Mouse (Mus musculus) ES-Bruce4 (cell line): ENCODE measurements at regions not wholly inside any gene's neighbourhood (a gene's known extent, or its start where the extent isn't known, plus 50 kb on each side); places are given as distances from the start of the nearest gene placed in this dataset.

Experiments used
- H3K27ac ChIP-seq: 2 replicates; pipeline ENCODE4 v1.5.1; 2012; ENCODE audit warnings: low read length, inconsistent platforms; ENCODE audit not compliant: insufficient read depth
- H3K27me3 ChIP-seq: 2 replicates; pipeline ENCODE4 v1.6.1; 2012; ENCODE audit warnings: mild to moderate bottlenecking, low read length, inconsistent platforms; ENCODE audit not compliant: control insufficient read depth, poor library complexity, insufficient read depth, severe bottlenecking
- H3K36me3 ChIP-seq: 2 replicates; pipeline ENCODE4 v1.6.1; 2012; ENCODE audit warnings: inconsistent platforms, mild to moderate bottlenecking, low read length, moderate library complexity; ENCODE audit not compliant: control insufficient read depth, poor library complexity, insufficient read depth, severe bottlenecking
- H3K4me1 ChIP-seq: one replicate; pipeline ENCODE4 v1.8.1; 2011; ENCODE audit warnings: low read length; ENCODE audit not compliant: control insufficient read depth, insufficient read depth
- H3K4me3 ChIP-seq: 2 replicates; pipeline ENCODE4 v1.5.1; 2011; ENCODE audit warnings: low read depth, mild to moderate bottlenecking, low read length
- H3K9ac ChIP-seq: 2 replicates; pipeline ENCODE4 v1.6.1; 2012; ENCODE audit warnings: low read depth, mild to moderate bottlenecking, inconsistent platforms; ENCODE audit not compliant: poor library complexity, severe bottlenecking
- H3K9me3 ChIP-seq: replicated peaks from 2 replicates; pipeline ENCODE4 v1.6.1; 2012; ENCODE audit warnings: mild to moderate bottlenecking, low read length, inconsistent platforms; ENCODE audit not compliant: control insufficient read depth, poor library complexity, insufficient read depth, severe bottlenecking
- CTCF ChIP-seq: IDR thresholded peaks from one replicate; pipeline ENCODE4 v1.8.1; 2011; ENCODE audit warnings: low read depth, low read length
- EP300 ChIP-seq: IDR thresholded peaks from 2 replicates; pipeline ENCODE4 v1.6.1; 2011; ENCODE audit warnings: low read depth, low read length; ENCODE audit not compliant: insufficient read depth
- POLR2A ChIP-seq: IDR thresholded peaks from one replicate; pipeline ENCODE4 v1.8.1; 2011; ENCODE audit warnings: low read length; ENCODE audit not compliant: insufficient read depth

GRCm38 (mm10) chr3:130841755-130842154 lies 111.6 kb upstream of the Rpl34 start:
- Histone ChIP-seq H3K27ac (no peak overlapping the region), H3K9ac (no peak overlapping the region), H3K4me3 (no peak overlapping the region), H3K9me3 (peaks cover 7% of the 10 kb centered on the region; the same call in 1 of the 2 replicates), H3K36me3 (no peaks in the 10 kb centered on the region), H3K27me3 (no peaks in the 10 kb centered on the region), H3K4me1 (no peaks in the 10 kb centered on the region)
- TF ChIP-seq CTCF (no peak), EP300 (no peak), POLR2A (no peak)

GRCm38 (mm10) chr3:130839924-130840440 lies 109.8 kb upstream of the Rpl34 start:
- H3K4me1 ChIP-seq: no peaks in the 10 kb centered on the region
- no peak overlapping the region for H3K27ac ChIP-seq
- H3K36me3 ChIP-seq: no peaks in the 10 kb centered on the region
- peaks cover 7% of the 10 kb centered on the region; the same call in 1 of the 2 replicates for H3K9me3 ChIP-seq
- H3K27me3 ChIP-seq: no peaks in the 10 kb centered on the region
- H3K4me3 ChIP-seq: no peak overlapping the region
- TF ChIP-seq EP300: no peak
- TF ChIP-seq CTCF: no peak
- TF ChIP-seq POLR2A: no peak
- H3K9ac ChIP-seq: no peak overlapping the region

- Histone ChIP-seq H3K27me3 (no peaks in the 10 kb centered on the region), H3K36me3 (no peaks in the 10 kb centered on the region), H3K4me1 (no peaks in the 10 kb centered on the region), H3K9ac (no peak overlapping the region), H3K4me3 (no peak overlapping the region), H3K27ac (no peak overlapping the region), H3K9me3 (peaks cover 7% of the 10 kb centered on the region; the same call in 1 of the 2 replicates)
- TF ChIP-seq CTCF: no peak
- no peak for TF ChIP-seq EP300
- no peak for TF ChIP-seq POLR2A
These were observed 108.6 kb upstream of the Rpl34 start for GRCm38 (mm10) chr3:130838626-130839422.

GRCm38 (mm10) chr3:130833722-130834121 lies 103.5 kb upstream of the Rpl34 start:
- no peak overlapping the region for H3K4me3 ChIP-seq
- no peaks in the 10 kb centered on the region for H3K4me1 ChIP-seq
- no peaks in the 10 kb centered on the region for H3K9me3 ChIP-seq
- no peak for TF ChIP-seq POLR2A
- TF ChIP-seq EP300: no peak
- no peak for TF ChIP-seq CTCF
- H3K9ac ChIP-seq: no peak overlapping the region
- no peaks in the 10 kb centered on the region for H3K36me3 ChIP-seq
- no peak overlapping the region for H3K27ac ChIP-seq
- no peaks in the 10 kb centered on the region for H3K27me3 ChIP-seq

GRCm38 (mm10) chr3:130833082-130833481 lies 102.9 kb upstream of the Rpl34 start:
- no peak for TF ChIP-seq EP300
- TF ChIP-seq CTCF: no peak
- no peak for TF ChIP-seq POLR2A
- Histone ChIP-seq H3K36me3 (no peaks in the 10 kb centered on the region), H3K9me3 (no peaks in the 10 kb centered on the region), H3K27ac (no peak overlapping the region), H3K27me3 (no peaks in the 10 kb centered on the region), H3K9ac (no peak overlapping the region), H3K4me1 (no peaks in the 10 kb centered on the region), H3K4me3 (no peak overlapping the region)

- TF ChIP-seq CTCF (no peak), EP300 (no peak), POLR2A (no peak)
- H3K9me3 ChIP-seq: no peaks in the 10 kb centered on the region
- H3K9ac ChIP-seq: no peak overlapping the region
- H3K27ac ChIP-seq: no peak overlapping the region
- H3K4me1 ChIP-seq: no peaks in the 10 kb centered on the region
- no peak overlapping the region for H3K4me3 ChIP-seq
- H3K36me3 ChIP-seq: no peaks in the 10 kb centered on the region
- no peaks in the 10 kb centered on the region for H3K27me3 ChIP-seq
These were observed 101.6 kb upstream of the Rpl34 start for GRCm38 (mm10) chr3:130831788-130832187.
